Mouse (Mus musculus): Measurements from ENCODE around the gene Rab3c.

The Rab3c gene

DNA sequence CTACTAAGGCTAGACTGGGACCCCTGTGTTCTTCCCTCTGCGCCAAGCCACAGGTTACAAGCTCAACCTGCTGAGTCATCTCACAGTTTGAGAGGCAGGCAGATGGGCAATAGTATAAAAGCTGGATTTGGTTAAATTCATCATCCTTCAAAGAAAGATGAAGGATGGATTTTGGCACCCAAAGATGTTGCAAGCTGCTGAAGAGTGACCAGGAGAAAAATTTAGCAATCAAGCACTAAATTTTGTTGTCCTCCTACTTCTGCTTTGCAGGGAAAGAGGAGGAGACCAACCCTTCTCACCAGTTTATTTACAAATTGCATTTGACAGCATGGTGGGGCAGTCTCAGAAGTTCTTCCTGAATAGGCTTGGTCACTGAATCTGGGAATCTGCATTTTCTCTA, 90.8 kb downstream of the Rab3c start:
- DNase-seq (ENCODE audit: low spot score in 2 of 2): no peak

DNA sequence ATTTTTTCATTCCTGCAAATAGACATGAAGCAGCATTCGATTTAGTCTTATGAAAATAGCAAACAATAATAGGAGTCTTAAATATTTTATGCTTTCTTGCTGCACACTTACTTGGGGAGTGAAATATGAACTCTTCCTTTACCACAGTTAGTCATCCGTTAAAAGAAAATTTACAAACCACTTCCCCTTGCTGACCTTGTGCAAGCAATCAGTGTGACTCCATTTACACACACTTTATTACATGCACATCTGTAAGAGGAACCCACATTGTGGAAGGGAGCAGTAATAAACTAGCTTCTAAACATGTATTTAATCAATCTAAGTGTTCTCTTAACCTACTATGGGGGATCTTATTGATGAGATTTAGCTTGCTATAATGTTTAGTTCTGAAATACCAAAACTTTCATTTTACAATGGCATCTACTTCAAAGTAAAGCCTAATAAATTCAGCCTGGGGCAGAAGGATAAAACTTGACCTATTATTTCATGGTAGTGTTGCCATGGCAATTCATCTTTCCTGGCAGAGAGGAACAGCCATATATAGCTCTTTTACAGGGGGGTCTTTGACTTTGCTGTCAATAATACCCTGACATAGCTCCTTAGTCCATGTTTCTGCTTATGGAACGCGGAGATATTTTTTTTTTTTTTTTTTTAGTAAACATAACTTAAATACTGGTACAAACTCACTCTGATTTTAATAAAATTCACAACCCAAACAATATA, 95.7 kb downstream of the Rab3c start:
- peak in 1 of 2 experiments; percentile 18 for DNase-seq (ENCODE audit: low spot score in 2 of 2)

DNA sequence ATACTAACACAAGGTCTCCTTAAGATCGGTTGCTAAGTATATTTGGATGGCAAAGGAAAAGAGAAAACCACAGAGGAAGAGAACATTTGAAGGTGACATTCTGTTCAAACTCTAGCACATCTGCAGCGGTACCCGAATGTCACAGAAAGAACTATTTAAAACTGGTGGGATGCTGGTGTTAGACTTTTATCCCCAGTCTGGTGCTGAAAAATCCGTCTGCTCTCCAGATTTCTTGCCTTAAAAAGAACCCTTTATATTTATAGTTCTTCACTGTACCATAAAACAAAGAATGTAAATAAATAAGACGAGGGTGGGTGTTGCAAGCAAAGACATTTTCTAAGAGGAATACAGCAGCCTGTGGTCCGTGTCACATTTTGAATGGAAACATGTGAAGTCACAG, 105.1 kb downstream of the Rab3c start:
- DNase-seq (ENCODE audit: low spot score in 2 of 2): no peak

DNA sequence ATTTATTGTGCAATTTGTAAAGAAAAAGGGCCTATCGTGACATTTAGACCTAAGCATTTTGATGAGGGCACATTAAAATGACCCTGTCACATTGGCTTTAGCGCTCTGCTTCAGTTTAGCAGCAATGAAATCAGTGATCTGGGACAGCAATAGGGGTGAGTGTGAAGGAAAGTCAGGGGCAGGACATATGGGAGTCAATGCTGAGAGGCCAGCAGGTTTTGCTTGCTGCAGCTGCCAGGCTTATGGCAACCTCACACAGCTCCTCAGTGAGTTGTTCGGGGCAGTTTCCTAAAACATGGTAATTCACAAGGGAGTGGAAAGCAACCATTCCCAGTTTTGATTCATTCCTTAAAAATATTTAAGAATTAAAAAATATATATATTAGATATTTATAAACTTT, 111.1 kb downstream of the Rab3c start:
- DNase-seq (ENCODE audit: low spot score in 2 of 2): no peak

- DNase-seq (ENCODE audit: low spot score in 2 of 2): no peak
Measured at GRCm38 (mm10) chr13:110169152-110169551, 111.6 kb downstream of the Rab3c start.

GRCm38 (mm10) chr13:110168570-110168969, 112.2 kb downstream of the Rab3c start:
- DNase-seq (ENCODE audit: low spot score in 2 of 2): no peak

DNA sequence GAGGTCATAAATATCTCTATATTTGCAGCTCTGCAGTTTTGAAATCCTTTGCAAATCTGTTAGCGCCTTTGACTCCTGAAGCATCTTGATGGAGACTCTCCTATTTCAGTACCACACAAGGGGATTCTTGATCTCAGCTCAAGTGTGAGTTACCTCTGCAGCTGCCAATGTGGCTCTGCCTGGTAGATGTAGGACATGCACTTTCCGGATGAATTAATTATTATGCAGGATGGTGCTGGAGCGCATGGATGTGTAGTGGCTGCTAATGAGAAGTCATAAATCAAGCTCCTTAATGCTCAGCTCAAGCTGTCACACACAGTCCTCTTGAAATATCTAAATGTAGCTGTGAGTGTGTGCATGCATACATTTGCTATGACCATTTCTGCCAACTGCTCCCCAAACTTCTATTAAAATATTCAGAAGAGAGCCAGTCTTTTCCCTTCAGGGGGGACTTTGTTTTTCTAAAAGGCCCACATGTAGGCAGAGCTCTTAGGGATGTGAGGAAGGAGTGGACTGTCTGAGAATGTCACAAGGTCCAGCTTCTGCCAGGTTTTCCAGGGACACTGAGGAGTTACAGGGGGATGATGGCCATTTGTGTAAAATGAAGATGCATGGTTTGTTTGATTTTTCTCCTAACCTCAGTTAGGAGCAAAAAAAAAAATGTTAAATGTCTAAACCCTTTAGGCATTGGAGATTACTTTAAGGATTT, 114.0 kb downstream of the Rab3c start:
- no peak for DNase-seq (ENCODE audit: low spot score in 2 of 2)

- DNase-seq (ENCODE audit: low spot score in 2 of 2): no peak
Measured at GRCm38 (mm10) chr13:110159980-110160379, 120.8 kb downstream of the Rab3c start.

DNA sequence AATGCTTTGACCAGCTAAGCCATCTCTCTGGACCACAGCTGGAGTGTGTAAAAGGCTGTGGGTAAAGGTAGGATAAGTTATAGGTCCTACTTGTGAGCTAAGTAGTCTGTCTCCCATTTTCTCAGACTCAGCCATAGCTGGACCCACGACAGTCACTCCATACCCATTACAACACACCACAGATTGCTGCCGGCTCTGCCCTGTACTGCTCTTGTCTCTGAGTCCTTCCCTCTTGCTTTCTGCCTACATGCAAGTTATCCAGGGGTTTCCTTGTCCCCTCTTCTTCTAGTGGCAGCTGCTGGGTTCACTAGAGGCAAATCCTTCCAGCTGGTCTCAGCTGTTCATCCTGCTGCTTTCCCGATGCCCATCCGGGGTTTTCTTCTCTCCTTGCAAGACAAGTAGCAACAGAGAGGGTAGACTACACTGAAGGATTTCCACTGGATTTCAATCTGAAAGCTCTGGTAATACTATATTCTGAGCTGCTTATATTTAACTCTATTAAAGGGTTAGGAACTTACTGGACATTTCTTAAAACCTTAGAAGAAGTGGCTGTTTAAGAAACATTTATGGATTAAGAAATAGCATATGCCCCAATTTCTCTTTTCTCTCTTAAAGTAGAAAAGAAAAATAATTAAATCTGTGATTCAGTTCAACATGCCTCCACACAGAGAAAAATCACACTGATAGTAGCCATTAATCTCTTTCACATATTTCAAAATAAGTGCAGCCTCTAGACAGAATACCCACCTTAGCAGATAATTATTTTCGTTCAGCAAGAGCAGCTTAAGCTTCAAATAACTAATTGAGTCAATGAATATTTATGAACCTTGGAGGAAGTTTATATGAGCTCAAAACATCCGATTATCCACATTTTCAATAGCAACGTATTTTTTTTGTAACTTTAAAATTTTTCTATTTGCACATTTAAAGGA, 121.9 kb downstream of the Rab3c start:
- DNase-seq (ENCODE audit: low spot score in 2 of 2): no peak

DNA sequence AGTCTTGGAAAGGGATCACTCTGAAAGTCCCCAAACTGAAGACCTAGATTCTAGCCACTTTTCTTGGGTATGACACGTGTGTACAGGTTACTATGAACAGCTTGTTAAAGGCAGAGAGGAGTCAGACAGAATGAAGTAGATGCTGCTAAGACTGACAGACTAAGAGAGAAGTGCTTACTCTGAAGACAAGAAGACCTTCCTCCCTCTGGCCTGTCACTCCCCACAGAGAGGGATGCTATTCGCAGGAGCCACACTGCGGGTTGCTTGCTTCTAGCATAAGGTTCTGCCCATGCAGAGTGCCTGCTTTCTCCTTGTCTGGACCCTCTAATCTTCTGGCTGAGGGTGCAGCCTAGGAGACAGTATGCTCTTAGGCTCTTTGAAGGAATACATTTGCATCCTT, 135.3 kb downstream of the Rab3c start:
- no peak for DNase-seq (ENCODE audit: low spot score in 2 of 2)

GRCm38 (mm10) chr13:110145019-110145418, 135.8 kb downstream of the Rab3c start:
- DNase-seq (ENCODE audit: low spot score in 2 of 2): no peak

DNA sequence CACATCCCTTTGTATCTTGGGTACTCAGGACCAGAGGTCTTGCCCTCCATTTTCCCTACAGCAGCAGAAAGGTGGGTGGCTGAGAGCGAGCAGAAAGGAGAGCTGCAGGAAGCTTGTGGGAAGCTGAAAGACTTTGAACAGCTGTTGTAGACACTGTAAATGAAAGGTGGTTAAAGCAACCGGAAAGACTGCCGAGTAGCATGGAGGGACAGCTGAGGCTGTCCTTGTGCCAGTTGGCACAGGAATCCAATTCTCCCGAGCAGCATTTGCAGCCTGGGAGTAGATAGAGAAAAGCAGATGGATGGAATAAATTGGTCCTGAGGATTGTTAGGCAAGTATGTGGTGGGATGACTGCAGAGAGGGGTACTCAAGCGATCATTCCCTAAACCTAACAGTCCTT, 141.5 kb downstream of the Rab3c start:
- no peak for DNase-seq (ENCODE audit: low spot score in 2 of 2)

GRCm38 (mm10) chr13:110138644-110139043, 142.2 kb downstream of the Rab3c start:
- DNase-seq (ENCODE audit: low spot score in 2 of 2): no peak

GRCm38 (mm10) chr13:110127613-110128258, 153.1 kb downstream of the Rab3c start:
- no peak for DNase-seq (ENCODE audit: low spot score in 2 of 2)

DNA sequence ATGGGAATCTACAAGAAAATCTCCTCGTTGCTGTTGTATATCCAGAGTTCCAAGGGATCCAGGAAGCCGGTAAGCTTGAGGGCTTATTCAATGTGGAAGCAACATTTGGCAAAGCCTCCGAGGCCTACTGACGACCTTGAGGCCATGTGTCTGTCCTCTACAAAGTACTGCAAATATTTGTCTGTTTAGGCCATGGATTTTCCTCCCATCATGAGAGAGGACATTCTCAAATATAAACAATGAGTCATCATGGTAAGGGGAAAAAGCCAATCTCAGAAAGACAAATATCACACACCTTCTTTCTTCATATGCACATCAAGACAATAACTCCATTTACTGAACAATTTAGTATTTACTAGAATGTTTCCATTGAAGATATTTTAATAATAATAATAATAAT, 158.0 kb downstream of the Rab3c start:
- no peak for DNase-seq (ENCODE audit: low spot score in 2 of 2)

DNA sequence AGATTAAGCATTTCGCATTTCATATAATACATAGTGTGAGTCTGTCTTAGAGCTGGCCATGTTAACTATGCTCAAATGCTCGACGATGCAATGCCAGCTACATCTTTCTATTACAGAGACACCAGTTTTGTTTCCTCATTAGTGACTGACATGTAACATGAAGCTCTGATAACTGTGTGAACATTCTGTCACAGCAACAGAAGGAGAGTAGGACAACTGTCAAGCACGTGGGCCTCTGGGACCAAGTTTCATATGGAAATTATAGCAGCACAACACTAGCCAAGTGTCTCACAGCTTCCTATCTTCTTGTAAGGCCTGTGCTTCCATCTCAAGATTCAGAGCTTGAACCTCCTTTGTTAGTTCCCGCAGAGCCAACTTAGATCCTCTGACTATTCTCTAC, 163.9 kb downstream of the Rab3c start:
- DNase-seq (ENCODE audit: low spot score in 2 of 2): no peak

DNA sequence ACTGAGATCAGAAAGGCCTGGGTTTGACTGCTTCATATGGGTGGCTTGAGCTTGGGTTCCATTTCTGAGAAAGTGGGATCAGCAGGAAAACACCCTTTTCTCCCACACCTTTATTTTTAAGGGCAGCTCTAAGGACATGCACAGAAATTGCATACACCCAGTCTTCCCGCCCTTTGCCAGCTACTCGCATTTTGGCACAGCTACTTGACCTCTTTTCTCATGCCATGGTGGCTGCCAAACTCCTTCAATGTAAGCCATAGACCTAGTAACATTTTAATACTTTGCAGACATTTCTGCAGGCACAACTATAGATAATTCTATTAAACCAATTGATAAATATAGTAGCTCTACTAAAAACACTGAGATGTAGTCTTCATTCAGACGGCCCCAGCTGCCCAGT, 164.5 kb downstream of the Rab3c start:
- no peak for DNase-seq (ENCODE audit: low spot score in 2 of 2)

DNA sequence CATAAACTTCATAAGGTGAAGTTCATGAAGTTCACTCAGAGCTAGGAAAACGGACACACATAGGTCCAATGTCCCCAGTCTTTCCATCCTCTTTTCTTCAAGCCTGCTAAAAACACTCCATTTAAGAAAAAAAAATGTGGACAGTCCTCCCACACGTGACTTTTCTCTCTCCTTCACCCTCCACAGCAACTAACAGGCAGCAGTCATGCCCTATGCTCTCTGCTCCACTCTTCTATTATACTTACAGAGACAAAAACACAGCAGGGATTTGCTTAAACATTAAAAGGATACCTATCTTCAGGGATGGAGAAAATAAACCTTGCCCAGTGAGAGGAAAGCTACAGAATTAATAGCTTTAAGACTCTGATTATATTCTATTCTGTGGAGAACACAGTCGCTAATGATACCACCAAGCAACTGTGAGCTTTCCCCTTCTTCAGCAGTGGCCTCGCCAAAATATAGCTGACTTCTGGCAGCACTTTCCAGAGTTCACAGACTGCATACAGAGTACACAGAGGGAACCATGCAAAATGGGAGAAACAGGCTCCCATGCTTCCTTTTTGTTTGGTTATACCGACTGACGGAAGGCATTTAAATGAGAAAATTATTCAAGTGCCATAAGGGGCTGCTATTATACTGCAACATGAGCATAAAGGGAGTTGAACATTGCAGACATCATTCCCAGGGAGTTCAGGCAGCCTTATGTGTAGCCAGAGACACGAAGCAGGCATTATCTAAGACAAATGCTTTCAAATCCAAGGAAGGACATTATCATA, 165.7 kb downstream of the Rab3c start:
- DNase-seq (ENCODE audit: low spot score in 2 of 2): no peak

GRCm38 (mm10) chr13:110113711-110114110, 167.1 kb downstream of the Rab3c start:
- DNase-seq (ENCODE audit: low spot score in 2 of 2): no peak

DNA sequence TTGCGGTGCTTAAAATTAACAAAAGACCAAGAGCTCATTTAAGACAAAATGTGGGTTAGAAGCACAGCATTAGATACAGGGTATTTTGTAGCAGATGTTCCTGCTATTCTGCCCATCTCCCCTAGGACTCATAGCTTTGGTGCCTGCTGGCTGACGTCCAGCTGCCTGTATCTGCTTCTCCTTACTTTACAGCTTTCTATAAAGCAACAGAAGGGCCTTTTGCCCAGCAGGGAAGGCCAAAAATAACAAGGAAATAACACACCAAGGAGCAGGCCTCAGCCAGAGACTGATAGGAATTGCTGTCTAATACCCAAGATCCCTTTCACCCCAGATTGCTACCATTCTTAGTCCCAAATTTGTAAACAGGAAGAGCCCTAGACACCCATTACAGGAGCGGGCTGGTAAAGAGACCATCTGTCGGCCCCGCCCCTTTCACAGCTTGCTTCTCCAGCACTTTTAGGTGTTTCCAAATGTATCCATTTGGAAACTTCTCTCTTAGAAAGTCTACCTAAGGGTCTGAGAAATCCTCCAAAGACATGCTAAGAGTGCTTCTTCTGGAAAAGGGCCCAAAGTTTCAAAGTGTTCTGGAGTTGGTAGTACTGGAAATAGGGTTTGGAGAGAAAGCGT, 183.3 kb downstream of the Rab3c start:
- DNase-seq (ENCODE audit: low spot score in 2 of 2): no peak

DNA sequence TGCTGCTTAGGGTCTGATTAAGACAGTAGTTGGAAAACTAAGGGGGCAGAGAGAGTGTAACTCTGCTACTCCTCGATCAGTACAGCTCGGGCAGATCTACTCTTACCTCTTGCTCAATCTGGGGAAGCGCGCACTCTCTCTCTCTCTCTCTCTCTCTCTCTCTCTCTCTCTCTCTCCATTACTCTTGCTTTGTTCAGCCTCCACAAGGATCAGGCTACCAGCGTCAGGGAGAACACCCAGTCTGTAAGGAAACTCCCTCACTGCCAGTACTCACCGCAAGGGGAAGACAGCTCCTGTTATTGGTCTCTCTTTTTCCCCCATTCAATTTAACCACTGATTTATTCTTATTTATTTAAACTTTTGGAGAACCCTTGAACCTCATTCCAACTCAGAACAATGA, 185.8 kb downstream of the Rab3c start:
- DNase-seq (ENCODE audit: low spot score in 2 of 2): no peak

Measured in spleen, postnatal 36 days (tissue).